Mouse (Mus musculus): ENCODE results near the gene Scube3. TPM values are rescaled to one million over a fixed set of nuclear protein-coding genes. Genes with fewer than 3 reads are reported as not detected.

Gene Scube3
- polyA plus RNA-seq, 1 experiment from 2014 or later, result 6.9 TPM

DNA sequence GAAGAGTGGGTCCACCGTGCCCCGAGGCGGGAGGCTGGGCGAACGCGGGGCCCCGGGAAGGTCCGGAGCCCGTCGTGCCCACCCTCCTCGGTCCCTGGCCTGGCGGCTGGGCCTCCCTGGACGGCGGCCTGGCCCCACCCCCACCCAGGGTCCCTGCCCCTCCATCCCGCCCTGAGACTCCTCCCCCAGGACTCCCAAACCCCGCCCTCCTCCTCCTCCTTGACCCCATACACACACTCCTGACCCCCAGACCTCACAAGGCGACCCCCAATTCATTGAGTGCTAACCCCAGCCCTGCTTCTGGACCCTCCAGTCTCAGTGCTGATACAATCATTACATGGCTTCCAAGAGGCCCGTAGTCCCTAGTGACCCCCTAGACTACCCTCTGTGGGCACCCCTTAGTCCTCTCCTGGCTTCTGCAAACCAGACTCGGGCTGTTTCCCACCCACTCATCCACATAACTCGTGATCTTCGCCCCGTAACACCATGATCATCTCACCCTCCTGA lies 35.7 kb downstream of the Scube3 start:
- Histone ChIP-seq H3K27me3 (no peaks in the 10 kb centered on the region), H3K36me3 (no peaks in the 10 kb centered on the region), H3K4me1 (peaks cover 68% of the 10 kb centered on the region), H3K9me3 (replicated peaks) (no peaks in the 10 kb centered on the region), H3K4me2 (replicated peaks) (peak overlapping the region; percentile 89), H3K9ac (peak overlapping the region; percentile 89), H3K4me3 (replicated peaks) (peak overlapping the region; percentile 86), H3K27ac (replicated peaks) (peak overlapping the region; percentile 91)
- WGBS, result 11% methylated on average over 14 of the region's 22 CpGs
- ATAC-seq (ENCODE audit: insufficient number of reproducible peaks, low FRiP score, low TSS enrichment, low read depth), result peak; percentile 78

DNA sequence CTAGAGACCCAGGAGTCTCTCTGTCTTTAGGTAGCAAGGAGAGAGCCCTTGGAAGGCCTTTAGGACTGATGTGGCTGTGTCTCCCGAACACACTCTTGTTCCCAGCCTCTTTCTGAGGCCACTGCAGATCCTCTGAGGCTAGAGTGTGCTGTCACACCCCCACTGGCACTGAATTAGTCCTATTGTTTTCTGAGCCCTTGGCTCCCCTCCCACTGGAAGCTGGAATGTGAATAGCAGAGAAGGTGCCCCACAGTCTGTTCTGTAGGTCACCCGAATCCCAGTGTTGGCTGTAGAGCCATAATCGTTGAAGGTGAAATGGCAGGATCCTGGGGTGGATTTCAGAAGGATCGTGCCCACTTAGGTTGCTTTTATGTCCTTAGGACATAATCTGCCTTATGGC lies 38.4 kb downstream of the Scube3 start:
- no peak for ATAC-seq (ENCODE audit: insufficient number of reproducible peaks, low FRiP score, low TSS enrichment, low read depth)
- WGBS, result 52% methylated on average over 4 of the region's 4 CpGs
- Histone ChIP-seq H3K4me1 (peaks cover 68% of the 10 kb centered on the region), H3K9me3 (replicated peaks) (no peaks in the 10 kb centered on the region), H3K36me3 (no peaks in the 10 kb centered on the region), H3K4me2 (replicated peaks) (no peak overlapping the region), H3K27ac (replicated peaks) (peak overlapping the region; percentile 22), H3K4me3 (replicated peaks) (no peak overlapping the region), H3K27me3 (no peaks in the 10 kb centered on the region), H3K9ac (no peak overlapping the region)

- no peaks in the 10 kb centered on the region for H3K9me3 ChIP-seq (replicated peaks)
- no peak overlapping the region for H3K9ac ChIP-seq
- H3K4me1 ChIP-seq, result peaks cover 70% of the 10 kb centered on the region
These were observed 39.0 kb downstream of the Scube3 start for GRCm38 (mm10) chr17:28180783-28181544.

GRCm38 (mm10) chr17:28184971-28185638 lies 43.2 kb downstream of the Scube3 start:
- Histone ChIP-seq H3K27ac (replicated peaks) (peak overlapping the region; percentile 70), H3K9me3 (replicated peaks) (no peaks in the 10 kb centered on the region), H3K4me1 (peaks cover 42% of the 10 kb centered on the region), H3K9ac (no peak overlapping the region), H3K4me3 (replicated peaks) (no peak overlapping the region), H3K36me3 (peaks cover 7% of the 10 kb centered on the region; the same call in 1 of the 2 replicates), H3K27me3 (no peaks in the 10 kb centered on the region), H3K4me2 (replicated peaks) (no peak overlapping the region)
- WGBS, result 48% methylated on average over 7 of the region's 7 CpGs
- no peak for ATAC-seq (ENCODE audit: insufficient number of reproducible peaks, low FRiP score, low TSS enrichment, low read depth)

More at GRCm38 (mm10) chr17:28180783-28181544, 39.0 kb downstream of the Scube3 start:
- Histone ChIP-seq H3K27ac (replicated peaks) (no peak overlapping the region), H3K27me3 (no peaks in the 10 kb centered on the region), H3K4me3 (replicated peaks) (no peak overlapping the region), H3K36me3 (no peaks in the 10 kb centered on the region), H3K4me2 (replicated peaks) (no peak overlapping the region)
- 75% methylated on average over 15 of the region's 15 CpGs for WGBS
- ATAC-seq (ENCODE audit: insufficient number of reproducible peaks, low FRiP score, low TSS enrichment, low read depth), result no peak

DNA sequence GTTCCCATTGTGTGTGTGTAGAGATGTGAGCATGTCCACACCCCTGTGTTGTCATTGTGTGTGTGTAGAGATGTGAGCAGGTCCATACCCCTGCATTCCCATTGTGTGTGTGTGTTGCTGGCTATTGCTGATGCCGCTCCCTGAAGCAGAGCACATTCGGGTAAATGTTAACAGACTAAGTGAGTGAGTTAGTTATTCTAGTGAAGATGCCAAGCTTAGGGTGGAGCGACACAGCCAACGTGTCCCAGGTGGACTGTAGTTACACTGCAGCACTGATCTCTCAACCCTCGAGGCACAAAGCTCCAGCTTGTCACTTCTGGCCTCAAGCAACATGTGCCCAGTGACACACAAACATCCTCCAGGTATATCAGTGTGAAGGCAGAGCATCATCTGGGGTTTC lies 46.4 kb downstream of the Scube3 start:
- Histone ChIP-seq H3K4me1 (peaks cover 19% of the 10 kb centered on the region), H3K4me3 (replicated peaks) (no peak overlapping the region), H3K27me3 (no peaks in the 10 kb centered on the region), H3K9me3 (replicated peaks) (no peaks in the 10 kb centered on the region), H3K36me3 (peaks cover 33% of the 10 kb centered on the region), H3K27ac (replicated peaks) (no peak overlapping the region), H3K4me2 (replicated peaks) (no peak overlapping the region), H3K9ac (no peak overlapping the region)
- WGBS, result 78% methylated on average over 5 of the region's 5 CpGs
- no peak for ATAC-seq (ENCODE audit: insufficient number of reproducible peaks, low FRiP score, low TSS enrichment, low read depth)

- no peak overlapping the region for H3K4me2 ChIP-seq (replicated peaks)
- no peak for ATAC-seq (ENCODE audit: insufficient number of reproducible peaks, low FRiP score, low TSS enrichment, low read depth)
- H3K9ac ChIP-seq, result no peak overlapping the region
- no peaks in the 10 kb centered on the region for H3K4me1 ChIP-seq
- H3K4me3 ChIP-seq (replicated peaks), result no peak overlapping the region
- H3K27ac ChIP-seq (replicated peaks), result no peak overlapping the region
- peaks cover 68% of the 10 kb centered on the region for H3K36me3 ChIP-seq
- H3K27me3 ChIP-seq, result no peaks in the 10 kb centered on the region
- WGBS, result 62% methylated on average over 1 of the region's 1 CpGs
- no peaks in the 10 kb centered on the region for H3K9me3 ChIP-seq (replicated peaks)
These were observed 50.8 kb downstream of the Scube3 start for GRCm38 (mm10) chr17:28192754-28193153.

- H3K36me3 ChIP-seq, result peaks cover 76% of the 10 kb centered on the region
- WGBS, result 76% methylated on average over 3 of the region's 3 CpGs
- H3K27ac ChIP-seq (replicated peaks), result no peak overlapping the region
- no peak for ATAC-seq (ENCODE audit: insufficient number of reproducible peaks, low FRiP score, low TSS enrichment, low read depth)
- H3K9ac ChIP-seq, result no peak overlapping the region
- H3K27me3 ChIP-seq, result no peaks in the 10 kb centered on the region
- H3K9me3 ChIP-seq (replicated peaks), result no peaks in the 10 kb centered on the region
- no peak overlapping the region for H3K4me3 ChIP-seq (replicated peaks)
- no peak overlapping the region for H3K4me2 ChIP-seq (replicated peaks)
- H3K4me1 ChIP-seq, result no peaks in the 10 kb centered on the region
These were observed 51.6 kb downstream of the Scube3 start for GRCm38 (mm10) chr17:28193559-28193958.

DNA sequence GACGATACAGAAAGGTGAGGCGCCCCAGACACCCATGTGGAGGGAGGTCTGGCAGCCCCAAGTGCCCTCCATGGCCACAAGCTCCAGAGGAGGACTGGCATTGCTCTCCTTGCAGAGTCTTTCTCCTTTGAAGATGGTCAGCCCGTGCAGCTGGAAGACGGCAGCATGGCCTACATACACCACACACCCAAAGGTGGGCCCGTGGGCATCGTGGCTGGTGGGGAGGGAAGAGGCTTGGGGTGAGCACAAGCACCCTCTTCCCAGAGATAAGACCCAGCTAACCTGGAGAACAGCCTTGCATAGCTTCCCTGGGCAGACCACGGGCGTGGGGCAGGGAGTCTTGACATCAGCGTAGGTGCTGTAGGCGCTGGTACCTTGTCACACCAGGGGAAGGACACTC lies 53.1 kb downstream of the Scube3 start:
- 97% methylated on average over 10 of the region's 10 CpGs for WGBS
- no peaks in the 10 kb centered on the region for H3K27me3 ChIP-seq
- no peaks in the 10 kb centered on the region for H3K9me3 ChIP-seq (replicated peaks)
- H3K9ac ChIP-seq, result no peak overlapping the region
- peaks cover 75% of the 10 kb centered on the region for H3K36me3 ChIP-seq
- H3K4me3 ChIP-seq (replicated peaks), result no peak overlapping the region
- peak; percentile 44; the same call in 1 of the 2 replicates for ATAC-seq (ENCODE audit: insufficient number of reproducible peaks, low FRiP score, low TSS enrichment, low read depth)
- no peak overlapping the region for H3K4me2 ChIP-seq (replicated peaks)
- no peaks in the 10 kb centered on the region for H3K4me1 ChIP-seq
- H3K27ac ChIP-seq (replicated peaks), result no peak overlapping the region

- Histone ChIP-seq H3K4me2 (replicated peaks) (no peak overlapping the region), H3K9me3 (replicated peaks) (no peaks in the 10 kb centered on the region), H3K36me3 (peaks cover 81% of the 10 kb centered on the region), H3K9ac (no peak overlapping the region), H3K27me3 (no peaks in the 10 kb centered on the region), H3K4me1 (no peaks in the 10 kb centered on the region), H3K27ac (replicated peaks) (no peak overlapping the region), H3K4me3 (replicated peaks) (no peak overlapping the region)
- 82% methylated on average over 18 of the region's 18 CpGs for WGBS
- ATAC-seq (ENCODE audit: insufficient number of reproducible peaks, low FRiP score, low TSS enrichment, low read depth), result no peak
These were observed 55.7 kb downstream of the Scube3 start for GRCm38 (mm10) chr17:28197646-28198045.

DNA sequence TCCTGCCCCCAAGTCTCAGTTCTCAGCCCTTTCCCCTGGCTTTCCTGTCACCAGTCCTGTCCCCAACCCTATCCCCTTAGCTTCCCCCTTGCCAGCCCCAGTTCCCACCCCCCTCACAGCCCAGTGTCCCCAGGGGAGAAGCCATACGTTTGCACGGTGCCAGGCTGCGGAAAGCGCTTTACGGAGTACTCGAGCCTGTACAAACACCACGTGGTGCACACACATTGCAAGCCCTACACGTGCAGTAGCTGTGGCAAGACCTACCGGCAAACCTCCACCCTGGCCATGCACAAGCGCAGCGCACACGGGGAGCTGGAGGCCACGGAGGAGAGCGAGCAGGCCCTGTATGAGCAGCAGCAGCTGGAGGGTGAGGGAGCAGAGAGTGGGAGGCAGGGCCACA lies 60.0 kb downstream of the Scube3 start:
- no peak overlapping the region for H3K9ac ChIP-seq
- no peaks in the 10 kb centered on the region for H3K9me3 ChIP-seq (replicated peaks)
- no peak overlapping the region for H3K4me3 ChIP-seq (replicated peaks)
- H3K27me3 ChIP-seq, result no peaks in the 10 kb centered on the region
- ATAC-seq (ENCODE audit: insufficient number of reproducible peaks, low FRiP score, low TSS enrichment, low read depth), result no peak
- no peak overlapping the region for H3K27ac ChIP-seq (replicated peaks)
- H3K4me1 ChIP-seq, result peaks cover 7% of the 10 kb centered on the region
- H3K4me2 ChIP-seq (replicated peaks), result no peak overlapping the region
- H3K36me3 ChIP-seq, result peaks cover 54% of the 10 kb centered on the region
- WGBS, result 74% methylated on average over 14 of the region's 14 CpGs

DNA sequence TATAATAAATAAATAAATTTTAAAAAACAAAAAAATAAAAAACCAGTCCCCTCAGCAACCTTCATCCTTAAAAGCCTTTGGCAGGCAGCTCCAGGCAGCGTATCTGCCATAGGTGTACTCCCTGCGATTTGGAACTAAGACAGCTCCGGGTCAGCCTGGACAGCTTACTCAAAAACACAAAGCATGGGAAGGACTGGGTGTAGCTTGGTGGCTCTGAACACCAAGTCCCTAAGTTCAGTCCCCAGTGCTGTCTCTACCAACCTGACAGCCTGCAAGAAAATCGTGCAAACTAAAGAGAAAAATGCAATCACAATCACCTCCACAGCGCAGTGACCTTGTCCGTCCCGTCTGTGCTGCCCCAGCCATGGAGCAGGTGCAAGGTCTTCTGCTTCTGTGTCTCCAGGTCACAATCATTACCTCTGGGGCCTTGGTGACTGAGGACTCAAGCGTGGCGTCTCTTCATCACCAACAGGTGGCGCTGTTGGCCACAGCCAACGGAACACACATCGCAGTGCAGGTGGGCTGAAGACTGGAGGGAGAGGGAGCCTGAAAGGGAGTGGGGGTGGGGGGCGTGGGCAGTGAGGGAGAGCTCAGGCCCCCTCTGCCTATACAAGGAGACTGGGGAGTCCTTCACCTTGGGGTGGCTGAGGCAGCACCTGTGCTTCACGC lies 62.2 kb downstream of the Scube3 start:
- Histone ChIP-seq H3K4me2 (replicated peaks) (no peak overlapping the region), H3K27me3 (no peaks in the 10 kb centered on the region), H3K4me3 (replicated peaks) (no peak overlapping the region), H3K9me3 (replicated peaks) (no peaks in the 10 kb centered on the region), H3K9ac (no peak overlapping the region), H3K36me3 (peaks cover 36% of the 10 kb centered on the region), H3K27ac (replicated peaks) (no peak overlapping the region), H3K4me1 (peaks cover 29% of the 10 kb centered on the region)
- 37% methylated on average over 14 of the region's 14 CpGs for WGBS
- ATAC-seq (ENCODE audit: insufficient number of reproducible peaks, low FRiP score, low TSS enrichment, low read depth), result no peak
